Mouse (Mus musculus) C2C12 (cell line): ENCODE data around the gene Gcn1l1.

Experiments used
- CEBPB ChIP-seq: IDR thresholded peaks from one replicate; pipeline ENCODE4 v1.6.1; 2011; ENCODE audit warnings: low read depth, mild to moderate bottlenecking, control low read depth, moderate library complexity
- CTCF ChIP-seq: IDR thresholded peaks from one replicate; pipeline ENCODE4 v1.5.1; 2011; ENCODE audit not compliant: control insufficient read depth, insufficient read depth, insufficient read length
- FOSL1 ChIP-seq: IDR thresholded peaks from one replicate; pipeline ENCODE4 v1.8.0; 2011; ENCODE audit warnings: mild to moderate bottlenecking, low read length; ENCODE audit not compliant: poor library complexity, insufficient read depth, severe bottlenecking
- MAX ChIP-seq: IDR thresholded peaks from one replicate; pipeline ENCODE4 v1.6.1; 2011; ENCODE audit warnings: mild to moderate bottlenecking, control low read depth
- MYOD1 ChIP-seq: IDR thresholded peaks from one replicate; pipeline ENCODE4 v1.6.1; 2011; ENCODE audit warnings: low read depth; ENCODE audit not compliant: control insufficient read depth, insufficient read length
- MYOG ChIP-seq: IDR thresholded peaks from one replicate; pipeline ENCODE4 v1.6.1; 2011; ENCODE audit not compliant: control insufficient read depth, insufficient read length; ENCODE audit errors: extremely low read depth
- USF1 ChIP-seq: IDR thresholded peaks from one replicate; pipeline ENCODE4 v1.6.1; 2011; ENCODE audit warnings: low read depth, mild to moderate bottlenecking, control low read depth, moderate library complexity

GRCm38 (mm10) chr5:115522531-115522930, 42.5 kb upstream of the Gcn1l1 start:
- TF ChIP-seq CTCF (no peak), USF1 (no peak), MYOG (no peak), CEBPB (no peak), MAX (no peak), MYOD1 (no peak), FOSL1 (no peak)
